Mouse (Mus musculus) hindbrain, embryonic 11.5 days (tissue): ENCODE measurements around the gene Ttc1. TPM values are rescaled to one million over a fixed set of nuclear protein-coding genes. Genes with fewer than 3 reads are reported as not detected.

Experiments used
- ATAC-seq: fragments of 200-750 bp; cut with Nextera tagmentation; 2 replicates; pipeline ENCODE4 v1.8.0; 2017; ENCODE audit warnings: mild to moderate bottlenecking, moderate TSS enrichment, moderate library complexity; ENCODE audit not compliant: low FRiP score
- DNase-seq: peaks from one replicate; pipeline ENCODE4 v3.0.0-alpha.2; 2015; ENCODE audit warnings: low spot score
- H3K27ac ChIP-seq: fragments of 300-500 bp; sonication (generic); 2 replicates; pipeline ENCODE4 v1.5.1; 2014; ENCODE audit warnings: mild to moderate bottlenecking, low read depth, low read length
- H3K27me3 ChIP-seq: fragments of 300-500 bp; sonication (generic); 2 replicates; pipeline ENCODE4 v1.6.1; 2014; ENCODE audit warnings: mild to moderate bottlenecking, low read length, moderate library complexity, mixed read lengths; ENCODE audit not compliant: control insufficient read depth, insufficient read depth
- H3K36me3 ChIP-seq: fragments of 300-500 bp; sonication (generic); 2 replicates; pipeline ENCODE4 v1.6.1; 2014; ENCODE audit warnings: mild to moderate bottlenecking, low read length, moderate library complexity, mixed read lengths; ENCODE audit not compliant: control insufficient read depth, insufficient read depth
- H3K4me1 ChIP-seq: fragments of 300-500 bp; sonication (generic); replicated peaks from 2 replicates; pipeline ENCODE4 v1.6.1; 2014; ENCODE audit warnings: low read length, mixed read lengths; ENCODE audit not compliant: control insufficient read depth, insufficient read depth
- H3K4me2 ChIP-seq: fragments of 300-500 bp; sonication (generic); replicated peaks from 2 replicates; pipeline ENCODE4 v1.6.1; 2014; ENCODE audit warnings: mild to moderate bottlenecking, low read depth, low read length
- H3K4me3 ChIP-seq: fragments of 300-500 bp; sonication (generic); 2 replicates; pipeline ENCODE4 v1.5.1; 2014; ENCODE audit warnings: low read depth, low read length
- H3K9ac ChIP-seq: fragments of 300-500 bp; sonication (generic); 2 replicates; pipeline ENCODE4 v1.6.1; 2014; ENCODE audit warnings: low read depth, low read length
- H3K9me3 ChIP-seq: fragments of 300-500 bp; sonication (generic); 2 replicates; pipeline ENCODE4 v1.6.1; 2016; ENCODE audit warnings: low read length; ENCODE audit not compliant: control insufficient read depth
- WGBS: fragments of 180-500 bp; shearing (Covaris S2); extraction: QIAGEN DNeasy Blood & Tissue Kit; methylation state at CpG from one replicate; pipeline ENCODE4 v1.1.7; 2014; 5-methylcytosine and 5-hydroxymethylcytosine counted together
- polyA plus RNA-seq: library from polyadenylated mRNA; unstranded; fragments of >200 nt; fragmentation: Nextera tagmentation; extraction: Ambion mirVana; gene quantifications from 2 replicates; pipeline ENCODE4 v1.2.1, GENCODE M21; 2014

The Ttc1 gene
- polyA plus RNA-seq, 1 experiment from 2014 or later, result 86.2 TPM

DNA sequence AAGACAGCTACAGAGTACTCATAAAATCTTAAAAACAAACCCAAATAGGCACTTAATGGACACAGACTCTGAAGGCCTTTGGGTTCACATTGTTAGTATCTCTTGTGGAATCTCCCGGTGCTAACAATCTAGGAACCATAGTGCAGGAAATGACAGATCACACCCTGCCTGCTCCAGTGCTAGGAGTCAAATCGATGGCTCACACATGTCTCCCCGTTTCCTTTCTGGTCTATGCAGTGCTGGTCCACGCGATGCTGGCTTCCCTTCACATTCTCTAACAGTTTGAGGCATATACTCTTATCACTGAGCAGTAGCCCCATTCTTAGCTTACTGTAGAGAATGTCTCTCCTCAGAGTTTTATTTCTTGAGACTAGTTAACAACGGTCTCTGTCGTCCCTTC is 20.0 kb downstream of the Ttc1 start:
- no peak overlapping the region for H3K4me2 ChIP-seq
- DNase-seq (no peak), ATAC-seq (no peak)
- H3K27ac ChIP-seq, result no peak overlapping the region
- no peaks in the 10 kb centered on the region for H3K4me1 ChIP-seq
- H3K9ac ChIP-seq, result no peak overlapping the region
- no peaks in the 10 kb centered on the region for H3K9me3 ChIP-seq
- WGBS, result 84% methylated on average over 7 of the region's 7 CpGs
- H3K4me3 ChIP-seq, result no peak overlapping the region
- H3K36me3 ChIP-seq, result peaks cover 3% of the 10 kb centered on the region
- H3K27me3 ChIP-seq, result no peaks in the 10 kb centered on the region

GRCm38 (mm10) chr11:43723411-43723810 is 24.4 kb downstream of the Ttc1 start:
- H3K27me3 ChIP-seq, result no peaks in the 10 kb centered on the region
- H3K27ac ChIP-seq, result no peak overlapping the region
- no peak for DNase-seq
- no peaks in the 10 kb centered on the region for H3K9me3 ChIP-seq
- H3K4me3 ChIP-seq, result no peak overlapping the region
- no peaks in the 10 kb centered on the region for H3K4me1 ChIP-seq
- H3K36me3 ChIP-seq, result peaks cover 4% of the 10 kb centered on the region; the same call in 1 of the 2 replicates
- no peak for ATAC-seq
- H3K9ac ChIP-seq, result no peak overlapping the region
- H3K4me2 ChIP-seq, result no peak overlapping the region
- WGBS, result 93% methylated on average over 3 of the region's 3 CpGs

DNA sequence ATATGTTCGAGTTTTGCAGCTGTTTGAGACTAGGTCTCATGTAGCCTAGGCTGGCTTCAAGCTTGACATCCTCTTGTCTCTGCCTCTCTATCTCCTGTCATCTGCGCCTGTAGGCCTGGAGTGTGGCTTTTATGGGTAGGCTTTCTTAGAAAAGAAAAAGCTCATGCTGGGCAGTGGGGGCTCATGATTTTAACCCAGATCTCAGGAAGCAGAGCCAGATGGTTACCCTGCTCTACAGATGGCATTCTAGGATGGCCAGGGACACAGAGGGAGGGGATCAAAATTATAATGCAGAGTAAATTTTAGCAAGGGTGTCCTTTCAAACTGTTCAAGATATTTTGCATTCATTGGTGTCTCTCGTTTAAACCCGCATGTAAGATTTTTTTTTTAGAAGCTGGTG is 35.6 kb downstream of the Ttc1 start:
- H3K36me3 ChIP-seq, result no peaks in the 10 kb centered on the region

GRCm38 (mm10) chr11:43708409-43708808 is 39.4 kb downstream of the Ttc1 start:
- no peak for DNase-seq
- Histone ChIP-seq H3K9me3 (no peaks in the 10 kb centered on the region), H3K27me3 (no peaks in the 10 kb centered on the region), H3K4me2 (no peak overlapping the region), H3K36me3 (0 out of 2 replicates have a peak, but pooled peaks cover 3% of the 10 kb centered on the region), H3K4me3 (no peak overlapping the region), H3K4me1 (no peaks in the 10 kb centered on the region), H3K27ac (no peak overlapping the region), H3K9ac (no peak overlapping the region)
- 88% methylated on average over 2 of the region's 2 CpGs for WGBS
- ATAC-seq, result no peak

More for the DNA sequence above, 35.6 kb downstream of the Ttc1 start:
- Histone ChIP-seq H3K27me3 (no peaks in the 10 kb centered on the region), H3K27ac (no peak overlapping the region), H3K9me3 (no peaks in the 10 kb centered on the region), H3K9ac (no peak overlapping the region), H3K4me3 (no peak overlapping the region), H3K4me1 (no peaks in the 10 kb centered on the region), H3K4me2 (no peak overlapping the region)
- DNase-seq (no peak), ATAC-seq (no peak)
- 96% methylated on average over 4 of the region's 4 CpGs for WGBS

DNA sequence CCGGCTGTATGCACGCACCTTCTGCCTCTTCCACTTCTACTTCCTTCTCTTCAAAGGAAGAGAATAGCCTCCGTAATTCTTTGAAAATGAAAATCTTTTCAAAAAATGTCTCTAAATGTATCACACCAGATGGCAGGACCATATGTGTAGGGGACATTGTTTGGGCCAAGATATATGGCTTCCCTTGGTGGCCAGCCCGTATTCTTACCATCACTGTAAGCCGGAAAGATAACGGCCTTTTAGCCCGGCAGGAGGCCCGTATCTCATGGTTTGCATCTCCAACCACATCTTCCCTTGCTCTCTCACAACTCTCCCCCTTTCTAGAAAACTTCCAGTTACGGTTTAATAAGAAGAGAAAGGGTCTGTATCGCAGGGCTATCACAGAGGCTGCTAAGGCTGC is 42.1 kb downstream of the Ttc1 start:
- no peaks in the 10 kb centered on the region for H3K4me1 ChIP-seq
- no peaks in the 10 kb centered on the region for H3K27me3 ChIP-seq
- 93% methylated on average over 10 of the region's 10 CpGs for WGBS
- no peak overlapping the region for H3K4me3 ChIP-seq
- H3K27ac ChIP-seq, result no peak overlapping the region
- no peak for ATAC-seq
- H3K4me2 ChIP-seq, result no peak overlapping the region
- H3K36me3 ChIP-seq, result 0 out of 2 replicates have a peak, but pooled peaks cover 3% of the 10 kb centered on the region
- DNase-seq, result no peak
- no peaks in the 10 kb centered on the region for H3K9me3 ChIP-seq
- no peak overlapping the region for H3K9ac ChIP-seq

DNA sequence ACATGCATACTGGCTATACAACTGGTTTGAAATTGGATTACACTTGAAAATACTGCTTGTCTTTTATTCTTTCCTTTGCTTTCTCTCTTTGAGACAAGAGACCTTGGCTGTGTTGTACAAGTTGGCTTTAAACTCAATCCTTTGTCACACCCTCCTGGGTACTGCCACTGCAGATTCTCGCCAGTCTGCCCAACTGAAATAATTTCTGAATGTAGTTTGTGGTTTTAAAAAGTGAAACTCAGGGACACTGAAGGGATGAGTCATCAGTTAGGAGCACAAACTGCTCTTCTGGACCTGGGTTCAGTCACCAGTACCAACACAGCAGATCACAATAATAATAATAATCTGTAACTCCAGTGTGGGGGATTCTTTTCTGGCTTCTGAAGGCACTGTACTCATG is 44.3 kb downstream of the Ttc1 start:
- Histone ChIP-seq H3K36me3 (0 out of 2 replicates have a peak, but pooled peaks cover 3% of the 10 kb centered on the region), H3K27me3 (no peaks in the 10 kb centered on the region), H3K4me2 (no peak overlapping the region), H3K9me3 (no peaks in the 10 kb centered on the region), H3K9ac (no peak overlapping the region), H3K4me3 (no peak overlapping the region), H3K4me1 (no peaks in the 10 kb centered on the region), H3K27ac (no peak overlapping the region)
- DNase-seq (no peak), ATAC-seq (no peak)
- 90% methylated on average over 1 of the region's 1 CpGs for WGBS

DNA sequence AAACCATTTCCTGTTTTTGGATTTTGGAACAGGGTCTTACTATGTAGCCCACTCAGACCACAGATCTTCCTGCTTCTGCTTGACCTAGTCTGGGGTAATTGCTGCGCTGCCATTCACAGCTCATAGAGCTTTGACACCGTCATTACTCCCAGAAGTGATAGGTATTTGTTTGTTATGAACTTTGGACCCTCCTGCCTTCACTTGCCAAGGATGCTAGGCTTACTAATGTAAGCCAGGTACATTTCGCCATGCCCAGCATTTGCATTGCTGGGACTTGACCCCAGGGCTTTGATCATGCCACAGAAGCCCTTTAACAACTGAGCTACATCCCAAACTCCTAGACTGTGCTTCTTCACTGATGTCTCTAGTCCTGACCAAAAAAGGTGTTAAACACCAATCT is 47.5 kb downstream of the Ttc1 start:
- no peak for ATAC-seq
- WGBS, result 93% methylated on average over 3 of the region's 3 CpGs

GRCm38 (mm10) chr11:43698621-43699020 is 49.2 kb downstream of the Ttc1 start:
- WGBS, result 88% methylated on average over 5 of the region's 5 CpGs

More for the DNA sequence above, 47.5 kb downstream of the Ttc1 start:
- Histone ChIP-seq H3K9ac (no peak overlapping the region), H3K4me3 (no peak overlapping the region), H3K4me2 (no peak overlapping the region), H3K36me3 (0 out of 2 replicates have a peak, but pooled peaks cover 3% of the 10 kb centered on the region), H3K9me3 (no peaks in the 10 kb centered on the region), H3K27ac (no peak overlapping the region), H3K27me3 (no peaks in the 10 kb centered on the region), H3K4me1 (no peaks in the 10 kb centered on the region)
- DNase-seq, result no peak

DNA sequence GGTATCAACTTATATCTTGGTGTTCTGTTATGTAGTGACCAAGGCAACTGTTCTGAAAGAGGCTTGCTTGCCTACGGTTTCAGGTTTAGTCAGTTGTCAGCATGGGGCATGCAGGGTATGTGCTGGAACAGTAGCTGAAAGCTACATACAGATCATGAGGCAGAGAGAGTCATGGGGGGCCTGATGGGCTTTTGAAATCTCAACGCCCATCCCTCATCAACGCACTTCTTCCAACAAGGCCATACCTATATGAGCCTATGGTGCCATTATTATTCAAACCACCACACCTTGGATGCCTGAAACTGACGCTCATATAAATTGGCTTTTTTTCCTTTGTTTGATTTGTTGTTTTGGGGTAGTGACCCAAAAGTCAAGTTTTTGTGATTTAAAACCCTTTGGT is 51.2 kb downstream of the Ttc1 start:
- no peak overlapping the region for H3K9ac ChIP-seq
- H3K9me3 ChIP-seq, result no peaks in the 10 kb centered on the region
- DNase-seq (no peak), ATAC-seq (no peak)
- H3K27me3 ChIP-seq, result no peaks in the 10 kb centered on the region
- no peak overlapping the region for H3K4me2 ChIP-seq
- peaks cover 3% of the 10 kb centered on the region; the same call in 1 of the 2 replicates for H3K36me3 ChIP-seq
- no peak overlapping the region for H3K4me3 ChIP-seq
- WGBS, result 83% methylated on average over 4 of the region's 4 CpGs
- H3K4me1 ChIP-seq, result no peaks in the 10 kb centered on the region
- H3K27ac ChIP-seq, result no peak overlapping the region

More at GRCm38 (mm10) chr11:43698621-43699020, 49.2 kb downstream of the Ttc1 start:
- H3K4me1 ChIP-seq, result no peaks in the 10 kb centered on the region
- no peaks in the 10 kb centered on the region for H3K27me3 ChIP-seq
- H3K9me3 ChIP-seq, result no peaks in the 10 kb centered on the region
- no peak overlapping the region for H3K4me3 ChIP-seq
- peaks cover 3% of the 10 kb centered on the region; the same call in 1 of the 2 replicates for H3K36me3 ChIP-seq
- H3K9ac ChIP-seq, result no peak overlapping the region
- no peak for DNase-seq
- H3K4me2 ChIP-seq, result no peak overlapping the region
- H3K27ac ChIP-seq, result no peak overlapping the region
- no peak for ATAC-seq
